Mouse (Mus musculus): ENCODE data around the gene Ascc1. TPM values are rescaled to one million over a fixed set of nuclear protein-coding genes. Genes with fewer than 3 reads are reported as not detected.

Gene Ascc1
- polyA plus RNA-seq, 1 experiment from 2014 or later, result 45.6 TPM

DNA sequence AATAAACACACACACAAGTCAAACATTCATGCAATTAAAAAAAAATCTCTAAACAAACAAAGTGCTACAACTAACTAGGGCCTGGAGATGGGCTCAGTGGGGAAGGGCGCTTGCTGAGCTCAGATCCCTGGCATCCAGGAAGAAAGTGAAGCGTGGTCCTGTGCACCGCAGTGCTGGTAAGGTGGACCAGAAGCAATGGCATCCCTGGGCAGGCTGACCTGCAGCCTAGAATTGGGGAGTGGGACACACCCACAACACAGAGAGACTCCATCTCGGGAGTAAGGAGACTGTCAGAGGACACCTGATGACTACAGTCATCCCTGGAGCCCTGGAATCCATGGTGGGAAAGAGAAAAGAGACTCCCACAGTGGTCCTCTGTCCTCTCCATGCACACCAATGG, 29.2 kb upstream of the Ascc1 start:
- peaks cover 21% of the 10 kb centered on the region for H3K4me1 ChIP-seq (replicated peaks; ENCODE audit: control insufficient read depth, insufficient read depth, low read length)

DNA sequence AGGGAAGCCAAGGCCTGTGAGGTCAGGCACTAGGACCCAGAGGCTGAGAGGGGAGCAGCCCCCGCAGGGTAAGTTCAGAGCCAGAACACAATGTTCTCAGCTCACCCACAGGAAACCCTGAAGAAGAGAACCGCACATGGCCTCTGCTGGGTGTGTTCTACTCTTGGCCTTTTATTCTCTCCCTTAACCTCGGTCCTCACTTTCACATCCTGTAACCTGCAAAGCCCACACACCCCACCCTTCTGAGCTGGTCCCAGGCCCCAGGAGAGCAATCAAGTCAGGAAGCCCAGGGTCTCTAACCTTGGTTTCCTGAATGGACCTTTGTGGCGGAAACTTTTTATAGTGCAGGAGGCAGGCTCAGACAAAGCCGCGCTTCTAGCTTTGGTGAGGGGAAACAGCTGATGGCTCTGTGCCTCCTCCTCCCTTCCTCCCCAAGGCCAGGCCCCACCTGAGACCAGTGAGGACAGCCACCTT, 28.4 kb upstream of the Ascc1 start:
- H3K27ac ChIP-seq, result peak overlapping the region; percentile 22; the same call in 1 of the 2 replicates
- peak overlapping the region; percentile 35; the same call in 1 of the 2 replicates for H3K9ac ChIP-seq
- DNase-seq (ENCODE audit: low spot score), result no peak
- H3K36me3 ChIP-seq (replicated peaks; ENCODE audit: control insufficient read depth, insufficient read depth), result no peaks in the 10 kb centered on the region
- no peaks in the 10 kb centered on the region for H3K27me3 ChIP-seq (ENCODE audit: control insufficient read depth, insufficient read depth, low read length)
- ATAC-seq (ENCODE audit: low FRiP score), result no peak
- WGBS, result 10% methylated on average over 6 of the region's 6 CpGs
- peaks cover 29% of the 10 kb centered on the region for H3K4me1 ChIP-seq (replicated peaks; ENCODE audit: control insufficient read depth, insufficient read depth, low read length)
- H3K4me2 ChIP-seq (replicated peaks), result no peak overlapping the region
- H3K4me3 ChIP-seq (replicated peaks; ENCODE audit: low read length), result no peak overlapping the region
- no peaks in the 10 kb centered on the region for H3K9me3 ChIP-seq (ENCODE audit: control insufficient read depth, low read length)

More for the DNA sequence above, 29.2 kb upstream of the Ascc1 start:
- H3K27me3 ChIP-seq (ENCODE audit: control insufficient read depth, insufficient read depth, low read length), result no peaks in the 10 kb centered on the region
- no peaks in the 10 kb centered on the region for H3K36me3 ChIP-seq (replicated peaks; ENCODE audit: control insufficient read depth, insufficient read depth)
- ATAC-seq (ENCODE audit: low FRiP score), result no peak
- no peak overlapping the region for H3K9ac ChIP-seq
- H3K27ac ChIP-seq, result no peak overlapping the region
- no peak overlapping the region for H3K4me3 ChIP-seq (replicated peaks; ENCODE audit: low read length)
- no peak overlapping the region for H3K4me2 ChIP-seq (replicated peaks)
- H3K9me3 ChIP-seq (ENCODE audit: control insufficient read depth, low read length), result no peaks in the 10 kb centered on the region
- DNase-seq (ENCODE audit: low spot score), result no peak
- WGBS, result 91% methylated on average over 4 of the region's 4 CpGs

- H3K27ac ChIP-seq, result no peak overlapping the region
- no peak for DNase-seq (ENCODE audit: low spot score)
- H3K4me3 ChIP-seq (replicated peaks; ENCODE audit: low read length), result no peak overlapping the region
- 53% methylated on average over 3 of the region's 3 CpGs for WGBS
- H3K36me3 ChIP-seq (replicated peaks; ENCODE audit: control insufficient read depth, insufficient read depth), result no peaks in the 10 kb centered on the region
- no peaks in the 10 kb centered on the region for H3K27me3 ChIP-seq (ENCODE audit: control insufficient read depth, insufficient read depth, low read length)
- ATAC-seq (ENCODE audit: low FRiP score), result no peak
- no peaks in the 10 kb centered on the region for H3K9me3 ChIP-seq (ENCODE audit: control insufficient read depth, low read length)
- H3K9ac ChIP-seq, result peak overlapping the region; percentile 35; the same call in 1 of the 2 replicates
- peaks cover 26% of the 10 kb centered on the region for H3K4me1 ChIP-seq (replicated peaks; ENCODE audit: control insufficient read depth, insufficient read depth, low read length)
- H3K4me2 ChIP-seq (replicated peaks), result no peak overlapping the region
Observed at GRCm38 (mm10) chr10:59974786-59975185, 27.8 kb upstream of the Ascc1 start.

- DNase-seq (ENCODE audit: low spot score), result no peak
- Histone ChIP-seq H3K4me3 (replicated peaks; ENCODE audit: low read length) (no peak overlapping the region), H3K36me3 (replicated peaks; ENCODE audit: control insufficient read depth, insufficient read depth) (no peaks in the 10 kb centered on the region), H3K27me3 (ENCODE audit: control insufficient read depth, insufficient read depth, low read length) (no peaks in the 10 kb centered on the region), H3K9ac (no peak overlapping the region), H3K4me2 (replicated peaks) (no peak overlapping the region), H3K27ac (no peak overlapping the region), H3K4me1 (replicated peaks; ENCODE audit: control insufficient read depth, insufficient read depth, low read length) (peaks cover 19% of the 10 kb centered on the region), H3K9me3 (ENCODE audit: control insufficient read depth, low read length) (no peaks in the 10 kb centered on the region)
- no peak for ATAC-seq (ENCODE audit: low FRiP score)
- 66% methylated on average over 2 of the region's 4 CpGs for WGBS
Observed at GRCm38 (mm10) chr10:59977141-59977540, 25.5 kb upstream of the Ascc1 start.

GRCm38 (mm10) chr10:59977715-59978343, 24.8 kb upstream of the Ascc1 start:
- no peaks in the 10 kb centered on the region for H3K9me3 ChIP-seq (ENCODE audit: control insufficient read depth, low read length)
- no peak overlapping the region for H3K4me3 ChIP-seq (replicated peaks; ENCODE audit: low read length)
- H3K27me3 ChIP-seq (ENCODE audit: control insufficient read depth, insufficient read depth, low read length), result no peaks in the 10 kb centered on the region
- no peaks in the 10 kb centered on the region for H3K36me3 ChIP-seq (replicated peaks; ENCODE audit: control insufficient read depth, insufficient read depth)
- H3K9ac ChIP-seq, result no peak overlapping the region
- no peak for ATAC-seq (ENCODE audit: low FRiP score)
- H3K4me2 ChIP-seq (replicated peaks), result no peak overlapping the region
- DNase-seq (ENCODE audit: low spot score), result no peak
- peak overlapping the region; percentile 47; the same call in 1 of the 2 replicates for H3K27ac ChIP-seq
- peaks cover 19% of the 10 kb centered on the region for H3K4me1 ChIP-seq (replicated peaks; ENCODE audit: control insufficient read depth, insufficient read depth, low read length)
- WGBS, result 87% methylated on average over 5 of the region's 5 CpGs

DNA sequence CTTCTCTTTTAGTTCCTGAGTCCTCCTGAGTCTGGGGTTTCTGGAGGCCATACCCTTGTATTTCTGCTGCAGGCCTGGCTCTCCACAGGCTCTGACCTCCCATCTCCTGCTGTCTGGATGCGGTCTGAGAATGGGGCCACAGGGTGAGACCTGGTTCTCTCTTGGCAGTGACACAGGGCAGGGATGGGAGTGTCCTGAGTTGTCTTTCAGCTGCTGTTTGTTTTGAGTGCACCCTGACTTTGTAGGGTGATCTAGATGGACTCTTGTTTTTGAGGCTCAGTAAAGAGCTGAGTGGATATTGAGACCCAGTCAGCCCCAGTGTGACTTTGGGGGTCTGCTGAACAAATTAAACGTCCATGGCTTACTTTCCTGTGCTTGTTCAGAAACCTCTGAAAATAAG, 24.2 kb upstream of the Ascc1 start:
- DNase-seq (ENCODE audit: low spot score) (no peak), ATAC-seq (ENCODE audit: low FRiP score) (no peak)
- H3K27ac ChIP-seq, result peak overlapping the region; percentile 47
- H3K9ac ChIP-seq, result no peak overlapping the region
- H3K4me1 ChIP-seq (replicated peaks; ENCODE audit: control insufficient read depth, insufficient read depth, low read length), result peaks cover 19% of the 10 kb centered on the region
- no peak overlapping the region for H3K4me3 ChIP-seq (replicated peaks; ENCODE audit: low read length)
- 66% methylated on average over 2 of the region's 2 CpGs for WGBS
- no peaks in the 10 kb centered on the region for H3K36me3 ChIP-seq (replicated peaks; ENCODE audit: control insufficient read depth, insufficient read depth)
- H3K4me2 ChIP-seq (replicated peaks), result no peak overlapping the region
- H3K9me3 ChIP-seq (ENCODE audit: control insufficient read depth, low read length), result no peaks in the 10 kb centered on the region
- H3K27me3 ChIP-seq (ENCODE audit: control insufficient read depth, insufficient read depth, low read length), result no peaks in the 10 kb centered on the region

DNA sequence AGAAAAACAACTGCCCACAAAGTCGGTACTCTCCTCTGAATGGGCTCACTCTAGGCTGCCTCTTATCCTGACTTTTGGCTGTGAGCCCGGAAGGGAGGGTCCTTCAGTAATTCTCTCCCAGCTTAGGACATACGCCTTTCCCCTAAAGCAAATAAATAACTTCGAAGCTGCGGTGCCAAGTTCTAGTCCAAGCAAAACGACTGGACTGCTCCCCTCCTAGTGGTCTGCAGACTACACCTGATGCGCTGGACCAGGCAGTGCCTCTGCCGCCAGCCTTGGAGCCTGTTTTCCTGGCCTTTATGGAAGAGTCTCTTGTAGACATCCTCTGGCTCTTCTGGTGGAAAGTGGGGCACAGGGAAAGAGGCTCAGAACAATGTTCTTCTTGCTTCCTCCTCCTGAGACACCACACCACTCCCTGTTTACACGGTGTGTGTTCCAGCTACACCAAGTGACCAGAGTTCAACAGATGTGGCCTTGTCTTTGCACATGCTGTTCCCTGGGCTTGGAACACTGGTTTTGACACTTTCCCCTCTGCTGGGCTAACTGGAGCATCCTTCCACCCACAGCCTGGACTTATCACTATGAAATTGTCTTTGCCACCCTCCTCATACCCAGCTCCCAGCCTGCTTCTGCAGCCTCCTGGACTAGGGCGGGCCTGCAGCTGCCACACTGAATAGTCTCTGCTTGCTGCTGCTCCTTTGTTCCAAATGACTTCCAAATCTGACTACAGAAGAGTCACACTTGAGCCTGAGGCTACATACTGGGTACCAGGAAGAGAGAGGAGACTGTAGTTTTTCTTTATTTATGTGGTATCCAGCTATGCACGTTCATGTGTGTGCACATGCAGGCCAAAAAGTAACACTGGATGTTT, 23.5 kb upstream of the Ascc1 start:
- no peak overlapping the region for H3K4me2 ChIP-seq (replicated peaks)
- H3K4me1 ChIP-seq (replicated peaks; ENCODE audit: control insufficient read depth, insufficient read depth, low read length), result peaks cover 17% of the 10 kb centered on the region
- ATAC-seq (ENCODE audit: low FRiP score) (peak; percentile 67; the same call in 1 of the 2 replicates), DNase-seq (ENCODE audit: low spot score) (peak; percentile 78)
- H3K27ac ChIP-seq, result peak overlapping the region; percentile 47
- H3K36me3 ChIP-seq (replicated peaks; ENCODE audit: control insufficient read depth, insufficient read depth), result no peaks in the 10 kb centered on the region; the same call in 1 of the 2 replicates
- H3K27me3 ChIP-seq (ENCODE audit: control insufficient read depth, insufficient read depth, low read length), result no peaks in the 10 kb centered on the region
- no peak overlapping the region for H3K9ac ChIP-seq
- H3K4me3 ChIP-seq (replicated peaks; ENCODE audit: low read length), result no peak overlapping the region
- 39% methylated on average over 11 of the region's 11 CpGs for WGBS
- H3K9me3 ChIP-seq (ENCODE audit: control insufficient read depth, low read length), result no peaks in the 10 kb centered on the region

GRCm38 (mm10) chr10:59980815-59981244, 21.8 kb upstream of the Ascc1 start:
- no peaks in the 10 kb centered on the region for H3K27me3 ChIP-seq (ENCODE audit: control insufficient read depth, insufficient read depth, low read length)
- no peak overlapping the region for H3K4me2 ChIP-seq (replicated peaks)
- H3K9ac ChIP-seq, result no peak overlapping the region
- WGBS, result 94% methylated on average over 6 of the region's 6 CpGs
- H3K4me1 ChIP-seq (replicated peaks; ENCODE audit: control insufficient read depth, insufficient read depth, low read length), result peaks cover 10% of the 10 kb centered on the region; the same call in 1 of the 2 replicates
- ATAC-seq (ENCODE audit: low FRiP score), result no peak
- H3K36me3 ChIP-seq (replicated peaks; ENCODE audit: control insufficient read depth, insufficient read depth), result peaks cover 11% of the 10 kb centered on the region
- DNase-seq (ENCODE audit: low spot score), result no peak
- H3K27ac ChIP-seq, result no peak overlapping the region
- no peak overlapping the region for H3K4me3 ChIP-seq (replicated peaks; ENCODE audit: low read length)
- no peaks in the 10 kb centered on the region for H3K9me3 ChIP-seq (ENCODE audit: control insufficient read depth, low read length)

DNA sequence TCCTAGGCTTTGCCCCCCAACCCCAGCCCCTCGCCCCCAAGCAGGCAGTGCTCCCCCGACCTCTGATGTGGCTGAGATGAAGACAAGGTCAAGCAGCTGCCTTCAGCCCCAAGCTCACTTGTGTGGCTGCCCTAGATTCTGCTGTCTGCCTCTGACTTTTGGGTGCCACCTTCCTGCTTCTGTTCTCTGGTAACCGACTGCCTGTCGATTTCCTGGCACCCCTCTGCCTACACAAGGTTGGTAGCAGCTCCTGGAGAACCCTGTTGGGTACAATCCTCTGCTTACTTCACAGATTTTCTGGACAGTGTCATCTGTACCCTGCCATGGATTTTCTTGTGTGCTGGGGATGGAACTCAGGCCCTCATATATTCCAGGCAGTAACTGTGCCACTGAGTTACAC, 21.3 kb upstream of the Ascc1 start:
- no peak overlapping the region for H3K27ac ChIP-seq
- H3K9ac ChIP-seq, result no peak overlapping the region
- DNase-seq (ENCODE audit: low spot score) (no peak), ATAC-seq (ENCODE audit: low FRiP score) (no peak)
- H3K27me3 ChIP-seq (ENCODE audit: control insufficient read depth, insufficient read depth, low read length), result no peaks in the 10 kb centered on the region
- no peak overlapping the region for H3K4me2 ChIP-seq (replicated peaks)
- no peak overlapping the region for H3K4me3 ChIP-seq (replicated peaks; ENCODE audit: low read length)
- H3K4me1 ChIP-seq (replicated peaks; ENCODE audit: control insufficient read depth, insufficient read depth, low read length), result peaks cover 10% of the 10 kb centered on the region; the same call in 1 of the 2 replicates
- no peaks in the 10 kb centered on the region for H3K9me3 ChIP-seq (ENCODE audit: control insufficient read depth, low read length)
- H3K36me3 ChIP-seq (replicated peaks; ENCODE audit: control insufficient read depth, insufficient read depth), result peaks cover 16% of the 10 kb centered on the region
- 91% methylated on average over 4 of the region's 4 CpGs for WGBS

Measured in hindbrain, embryonic 14.5 days (tissue).